Comparison of ENCODE assay signal across 9 mouse cellular contexts in the genomic region with DNA sequence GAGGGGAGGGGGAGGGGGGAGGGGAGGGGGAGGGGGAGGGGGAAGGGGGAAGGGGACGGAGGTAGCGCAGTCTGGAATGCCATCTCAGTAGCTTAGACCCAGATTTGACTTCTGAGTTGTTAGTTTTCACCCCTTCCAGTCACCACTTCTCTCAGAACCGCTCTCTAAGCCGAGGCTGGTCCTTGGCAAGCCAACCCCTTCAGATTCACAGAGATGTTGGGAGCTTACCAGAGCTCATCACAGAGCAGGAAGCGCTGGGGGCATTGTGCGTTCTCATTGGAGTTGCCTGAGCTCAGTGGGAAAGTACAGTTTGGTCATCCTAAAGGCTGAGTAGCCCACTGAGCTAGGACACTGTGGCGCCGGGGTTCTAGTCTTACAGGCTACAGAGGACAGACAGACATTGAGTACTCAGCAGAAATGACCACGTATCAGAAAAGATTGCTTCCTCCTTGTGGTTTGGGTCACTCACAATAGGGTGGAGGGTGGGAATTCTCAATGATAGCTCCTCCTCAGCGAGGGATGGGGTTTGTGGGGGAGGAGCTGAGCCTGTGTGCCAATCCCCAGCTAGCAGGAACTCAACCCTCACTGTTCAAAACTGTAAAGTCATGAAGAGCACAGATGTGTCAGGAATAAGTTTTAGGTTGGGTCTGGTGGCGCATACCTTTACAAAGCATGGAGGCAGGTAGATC. TPM values are rescaled to one million over a fixed set of nuclear protein-coding genes. Genes with fewer than 3 reads are reported as not detected.
DNase-seq lines count a peak whose midpoint lies in the region; ATAC-seq and TF ChIP-seq lines count a peak whose summit lies in the region.
"Had no signal": no experiment of that assay in that cellular context is flagged by ENCODE, and none has a peak within 500 bp of the region (broad histone marks: within the 10 kb centered on the region; RNA-seq: fewer than 3 reads in every experiment).

No protein-coding gene starts in this region.

- H3K4me3 ChIP-seq in spleen, adult 2 months (ENCODE audit: extremely low read depth, insufficient read depth, insufficient read length), result peak overlapping the region; percentile 16; the same call in 1 of the 2 replicates
- H3K4me3 ChIP-seq in heart, adult 2 months, result peak overlapping the region; percentile 10; the same call in 1 of the 2 replicates
- 0 out of 2 replicates have a peak overlapping the region, but pooled peaks have one; percentile 17 for H3K4me3 ChIP-seq in liver, embryonic 11.5 days (ENCODE audit: low read depth, low read length)
- no peak overlapping the region for H3K4me3 ChIP-seq in midbrain, embryonic 11.5 days (ENCODE audit: low read depth, low read length)

- peak overlapping the region; percentile 40 for H3K27ac ChIP-seq in spleen, adult 2 months (ENCODE audit: insufficient read depth, low read length)
- peak overlapping the region; percentile 8; the same call in 1 of the 2 replicates for H3K27ac ChIP-seq in heart, adult 2 months
- 0 out of 2 replicates have a peak overlapping the region, but pooled peaks have one; percentile 25 for H3K27ac ChIP-seq in liver, embryonic 11.5 days (ENCODE audit: low read depth, low read length)
- H3K27ac ChIP-seq in midbrain, embryonic 11.5 days (ENCODE audit: low read depth, low read length), result no peak overlapping the region

- no peaks in the 10 kb centered on the region for H3K79me2 ChIP-seq in heart, adult 2 months (replicated peaks; ENCODE audit: control insufficient read depth, insufficient read depth, low read length)

- peaks cover 30% of the 10 kb centered on the region for H3K4me1 ChIP-seq in spleen, adult 2 months (ENCODE audit: control insufficient read depth, insufficient read depth, insufficient read length)
- peaks cover 12% of the 10 kb centered on the region for H3K4me1 ChIP-seq in heart, adult 2 months (ENCODE audit: control insufficient read depth, insufficient read depth, low read length)
- peaks cover 9% of the 10 kb centered on the region for H3K4me1 ChIP-seq in liver, embryonic 11.5 days (replicated peaks; ENCODE audit: control insufficient read depth, insufficient read depth, low read length)
- no peaks in the 10 kb centered on the region for H3K4me1 ChIP-seq in midbrain, embryonic 11.5 days (ENCODE audit: control insufficient read depth, insufficient read depth, low read length)

- WGBS in spleen, adult 2 months, result 21% methylated on average over 11 of the region's 11 CpGs
- WGBS in heart, adult 2 months, result 35% methylated on average over 11 of the region's 11 CpGs
- WGBS in liver, embryonic 11.5 days, result 21% methylated on average over 11 of the region's 11 CpGs
- WGBS in midbrain, embryonic 11.5 days, result 39% methylated on average over 11 of the region's 11 CpGs

- H3K36me3 ChIP-seq in spleen, adult 2 months (ENCODE audit: control insufficient read depth, insufficient read depth, low read length), result peaks cover 13% of the 10 kb centered on the region
- no peaks in the 10 kb centered on the region for H3K36me3 ChIP-seq in heart, adult 2 months (ENCODE audit: control insufficient read depth, insufficient read depth, low read length)
- H3K36me3 ChIP-seq in liver, embryonic 11.5 days (ENCODE audit: control insufficient read depth, insufficient read depth, low read length), result no peaks in the 10 kb centered on the region
- no peaks in the 10 kb centered on the region for H3K36me3 ChIP-seq in midbrain, embryonic 11.5 days (ENCODE audit: control insufficient read depth, insufficient read depth, low read length)

- TF ChIP-seq EP300 in heart, adult 2 months (IDR thresholded peaks at IDR 0.05; ENCODE audit: insufficient read depth, low read depth, low read length), result no peak

- no peaks in the 10 kb centered on the region for H3K27me3 ChIP-seq in spleen, adult 2 months (ENCODE audit: control insufficient read depth, insufficient read depth, low read length)
- H3K27me3 ChIP-seq in heart, adult 2 months (ENCODE audit: control insufficient read depth, insufficient read depth, low read length), result no peaks in the 10 kb centered on the region
- no peaks in the 10 kb centered on the region for H3K27me3 ChIP-seq in liver, embryonic 11.5 days (replicated peaks; ENCODE audit: control insufficient read depth, insufficient read depth, low read length)
- no peaks in the 10 kb centered on the region for H3K27me3 ChIP-seq in midbrain, embryonic 11.5 days (ENCODE audit: control insufficient read depth, insufficient read depth, low read length)

- ATAC-seq in liver, embryonic 11.5 days (replicated peaks; ENCODE audit: low FRiP score), result peak; percentile 46; the same call in 1 of the 2 replicates
- ATAC-seq in midbrain, embryonic 11.5 days (ENCODE audit: low FRiP score), result no peak

- TF ChIP-seq CTCF in spleen, adult 2 months (IDR thresholded peaks at IDR 0.05; ENCODE audit: extremely low read depth, insufficient read depth, insufficient read length, insufficient replicate concordance), result no peak
- TF ChIP-seq CTCF in heart, adult 2 months (IDR thresholded peaks at IDR 0.05), result no peak

- intact Hi-C loops in heart, adult 2 months (cut with DNase I), result loop anchor here (2.0 to 5.0 kb wide), 2 partner anchors 45 to 73 kb away; partner anchors contain the start of genes Gmeb2 and Rtel1

- no peak for TF ChIP-seq POLR2A in spleen, adult 2 months (IDR thresholded peaks at IDR 0.05; ENCODE audit: low read depth, low read length)
- TF ChIP-seq POLR2A in heart, adult 2 months (IDR thresholded peaks at IDR 0.05; ENCODE audit: insufficient read depth, low read depth, low read length), result no peak

- peak in 1 of 2 experiments; percentile 39 for DNase-seq in spleen, adult 2 months (ENCODE audit: low read depth in 1 of 2, low spot score in 2 of 2)
- no peak for DNase-seq in spleen, postnatal 10 days (ENCODE audit: low spot score in 2 of 2)
- DNase-seq in heart, adult 2 months, result peak; percentile 49 to 61
- DNase-seq in liver, embryonic 11.5 days (ENCODE audit: low spot score), result no peak
- DNase-seq in natural killer cell, adult 2 months (ENCODE audit: low spot score in 2 of 2), result peak; percentile 26 to 49
- DNase-seq in ovary, postnatal 36 days (ENCODE audit: low spot score), result no peak
- no peak for DNase-seq in midbrain, embryonic 11.5 days (ENCODE audit: low spot score, missing footprints)
- DNase-seq in layer of hippocampus, postnatal 10 days (ENCODE audit: low spot score in 2 of 2), result no peak

- H3K9ac ChIP-seq in heart, adult 2 months (ENCODE audit: low read depth, low read length), result no peak overlapping the region
- no peak overlapping the region; the same call in 1 of the 2 replicates for H3K9ac ChIP-seq in liver, embryonic 11.5 days (ENCODE audit: low read depth, low read length)
- H3K9ac ChIP-seq in midbrain, embryonic 11.5 days (ENCODE audit: low read length), result no peak overlapping the region

- H3K9me3 ChIP-seq in liver, embryonic 11.5 days (ENCODE audit: control insufficient read depth, low read length), result no peaks in the 10 kb centered on the region
- H3K9me3 ChIP-seq in midbrain, embryonic 11.5 days (ENCODE audit: control insufficient read depth, low read length), result no peaks in the 10 kb centered on the region

- peak overlapping the region; percentile 43 for H3K4me2 ChIP-seq in liver, embryonic 11.5 days
- H3K4me2 ChIP-seq in midbrain, embryonic 11.5 days, result no peak overlapping the region

RNA-seq across cellular contexts. Expression of gene Helz2, which starts 2.0 kb away (rescaled TPM):
- 101 and 132 TPM in 2 replicates for polyA plus RNA-seq in spleen, adult 2 months (2012; rRNA removed)
- total RNA-seq in heart, adult 2 months (2021), result 10 to 100 TPM in 1 of 2 experiments, 1 to 10 TPM in 1; 9.2 to 11.2 TPM
- polyA plus RNA-seq in heart, adult 2 months (2012; rRNA removed), result 14.1 and 19.4 TPM in 2 replicates
- polyA plus RNA-seq in liver, embryonic 11.5 days (2014; fragmentation: Nextera tagmentation; extraction: Ambion mirVana), result 2.4 and 2.6 TPM in 2 replicates
- 0.44 and 0.56 TPM in 2 replicates for polyA plus RNA-seq in midbrain, embryonic 11.5 days (2014; fragmentation: Nextera tagmentation; extraction: Ambion mirVana)
- 1 to 10 TPM; 1.2 to 1.8 TPM for total RNA-seq in layer of hippocampus, postnatal 10 days (2021)

RNA-seq across cellular contexts. Expression of gene Fndc11, which starts 24.0 kb away (rescaled TPM):
- 1.1 and 1.3 TPM in 2 replicates for polyA plus RNA-seq in spleen, adult 2 months (2012; rRNA removed)
- total RNA-seq in heart, adult 2 months (2021), result not detected
- 0.29 and 0.43 TPM in 2 replicates for polyA plus RNA-seq in heart, adult 2 months (2012; rRNA removed)
- polyA plus RNA-seq in liver, embryonic 11.5 days (2014; fragmentation: Nextera tagmentation; extraction: Ambion mirVana), result 0.34 TPM in 1 of 2 replicates, not detected in the other
- polyA plus RNA-seq in midbrain, embryonic 11.5 days (2014; fragmentation: Nextera tagmentation; extraction: Ambion mirVana), result 0.15 TPM in 2 replicates
- total RNA-seq in layer of hippocampus, postnatal 10 days (2021), result not detected
- total RNA-seq: left cerebral cortex, postnatal 10 days had no signal

RNA-seq across cellular contexts. Expression of gene Srms, which starts 30.9 kb away (rescaled TPM):
- 1.4 and 1.9 TPM in 2 replicates for polyA plus RNA-seq in spleen, adult 2 months (2012; rRNA removed)
- under 1 TPM; 0.44 to 0.59 TPM for total RNA-seq in heart, adult 2 months (2021)
- 0.59 and 1.3 TPM in 2 replicates for polyA plus RNA-seq in heart, adult 2 months (2012; rRNA removed)
- 0.23 TPM in 1 of 2 replicates, not detected in the other for polyA plus RNA-seq in liver, embryonic 11.5 days (2014; fragmentation: Nextera tagmentation; extraction: Ambion mirVana)
- 0.14 TPM in 1 of 2 replicates, not detected in the other for polyA plus RNA-seq in midbrain, embryonic 11.5 days (2014; fragmentation: Nextera tagmentation; extraction: Ambion mirVana)
- under 1 TPM in 1 of 2 experiments, not detected in 1; 0.25 TPM for total RNA-seq in layer of hippocampus, postnatal 10 days (2021)

RNA-seq across cellular contexts. Expression of gene Ptk6, which starts 41.3 kb away (rescaled TPM):
- polyA plus RNA-seq in spleen, adult 2 months (2012; rRNA removed), result 0.13 and 0.15 TPM in 2 replicates
- total RNA-seq in heart, adult 2 months (2021), result under 1 TPM in 1 of 2 experiments, not detected in 1; 0.07 TPM
- 0.03 TPM in 1 of 2 replicates, not detected in the other for polyA plus RNA-seq in heart, adult 2 months (2012; rRNA removed)
- not detected in 2 replicates for polyA plus RNA-seq in liver, embryonic 11.5 days (2014; fragmentation: Nextera tagmentation; extraction: Ambion mirVana)
- polyA plus RNA-seq in midbrain, embryonic 11.5 days (2014; fragmentation: Nextera tagmentation; extraction: Ambion mirVana), result not detected in 2 replicates
- not detected for total RNA-seq in layer of hippocampus, postnatal 10 days (2021)
- total RNA-seq: left cerebral cortex, postnatal 10 days had no signal

RNA-seq across cellular contexts. Expression of gene Gmeb2, which starts 44.0 kb away (rescaled TPM):
- polyA plus RNA-seq in spleen, adult 2 months (2012; rRNA removed), result 22.8 and 27.1 TPM in 2 replicates
- total RNA-seq in heart, adult 2 months (2021), result 10 to 100 TPM in 1 of 2 experiments, 1 to 10 TPM in 1; 8.5 to 10.2 TPM
- polyA plus RNA-seq in heart, adult 2 months (2012; rRNA removed), result 9.4 and 12.7 TPM in 2 replicates
- 14.7 and 16.4 TPM in 2 replicates for polyA plus RNA-seq in liver, embryonic 11.5 days (2014; fragmentation: Nextera tagmentation; extraction: Ambion mirVana)
- 18.9 and 19.7 TPM in 2 replicates for polyA plus RNA-seq in midbrain, embryonic 11.5 days (2014; fragmentation: Nextera tagmentation; extraction: Ambion mirVana)
- 10 to 100 TPM; 17.5 to 18.6 TPM for total RNA-seq in layer of hippocampus, postnatal 10 days (2021)

Comparison
In these comparisons a context has a peak if more than half of its experiments do, and no peak if none do; other contexts are left out.
1. DNase-seq: peak in heart, adult 2 months (2 of 2) and natural killer cell, adult 2 months (2 of 2); none in spleen, postnatal 10 days (0 of 2), liver, embryonic 11.5 days (single experiment), ovary, postnatal 36 days (single experiment), midbrain, embryonic 11.5 days (single experiment) and layer of hippocampus, postnatal 10 days (0 of 2).